Mouse (Mus musculus): ENCODE measurements at regions not wholly inside any gene's neighbourhood (a gene's known extent, or its start where the extent isn't known, plus 50 kb on each side); places are given as distances from the start of the nearest gene placed in this dataset.

GRCm38 (mm10) chr13:53543291-53543690, 70.4 kb upstream of the Msx2 start:
- H3K4me2 ChIP-seq (ENCODE audit: low read depth, low read length), result no peak overlapping the region
- no peaks in the 10 kb centered on the region for H3K27me3 ChIP-seq (replicated peaks; ENCODE audit: control insufficient read depth, insufficient read depth, low read length)
- no peak for ATAC-seq
- H3K36me3 ChIP-seq (ENCODE audit: control insufficient read depth, insufficient read depth, low read length), result no peaks in the 10 kb centered on the region
- H3K4me3 ChIP-seq (ENCODE audit: low read length), result no peak overlapping the region
- H3K9ac ChIP-seq (ENCODE audit: low read depth, low read length), result no peak overlapping the region
- no peak overlapping the region for H3K27ac ChIP-seq (ENCODE audit: low read length)
- WGBS, result 59% methylated on average over 5 of the region's 5 CpGs
- no peaks in the 10 kb centered on the region for H3K9me3 ChIP-seq (ENCODE audit: control insufficient read depth, low read length)
- H3K4me1 ChIP-seq (ENCODE audit: control insufficient read depth, insufficient read depth, low read length), result no peaks in the 10 kb centered on the region

- H3K4me2 ChIP-seq (ENCODE audit: low read depth, low read length), result no peak overlapping the region
- ATAC-seq, result no peak
- WGBS, result 96% methylated on average over 5 of the region's 5 CpGs
Observed at GRCm38 (mm10) chr13:53539797-53540196, 66.9 kb upstream of the Msx2 start.

GRCm38 (mm10) chr13:53537937-53538336, 65.1 kb upstream of the Msx2 start:
- Histone ChIP-seq H3K27ac (ENCODE audit: low read length) (no peak overlapping the region), H3K4me1 (ENCODE audit: control insufficient read depth, insufficient read depth, low read length) (no peaks in the 10 kb centered on the region), H3K27me3 (replicated peaks; ENCODE audit: control insufficient read depth, insufficient read depth, low read length) (0 out of 2 replicates have a peak, but pooled peaks cover 2% of the 10 kb centered on the region), H3K9ac (ENCODE audit: low read depth, low read length) (no peak overlapping the region), H3K36me3 (ENCODE audit: control insufficient read depth, insufficient read depth, low read length) (no peaks in the 10 kb centered on the region), H3K9me3 (ENCODE audit: control insufficient read depth, low read length) (no peaks in the 10 kb centered on the region), H3K4me3 (ENCODE audit: low read length) (no peak overlapping the region), H3K4me2 (ENCODE audit: low read depth, low read length) (no peak overlapping the region)
- 88% methylated on average over 6 of the region's 6 CpGs for WGBS
- no peak for ATAC-seq

More at GRCm38 (mm10) chr13:53539797-53540196, 66.9 kb upstream of the Msx2 start:
- no peak overlapping the region for H3K9ac ChIP-seq (ENCODE audit: low read depth, low read length)
- no peak overlapping the region for H3K27ac ChIP-seq (ENCODE audit: low read length)
- no peaks in the 10 kb centered on the region for H3K4me1 ChIP-seq (ENCODE audit: control insufficient read depth, insufficient read depth, low read length)
- no peaks in the 10 kb centered on the region for H3K27me3 ChIP-seq (replicated peaks; ENCODE audit: control insufficient read depth, insufficient read depth, low read length)
- H3K4me3 ChIP-seq (ENCODE audit: low read length), result no peak overlapping the region
- H3K36me3 ChIP-seq (ENCODE audit: control insufficient read depth, insufficient read depth, low read length), result no peaks in the 10 kb centered on the region
- no peaks in the 10 kb centered on the region for H3K9me3 ChIP-seq (ENCODE audit: control insufficient read depth, low read length)

GRCm38 (mm10) chr13:53535781-53536425, 63.0 kb upstream of the Msx2 start:
- Histone ChIP-seq H3K4me3 (ENCODE audit: low read length) (no peak overlapping the region), H3K4me2 (ENCODE audit: low read depth, low read length) (no peak overlapping the region), H3K36me3 (ENCODE audit: control insufficient read depth, insufficient read depth, low read length) (no peaks in the 10 kb centered on the region), H3K27me3 (replicated peaks; ENCODE audit: control insufficient read depth, insufficient read depth, low read length) (0 out of 2 replicates have a peak, but pooled peaks cover 2% of the 10 kb centered on the region), H3K9ac (ENCODE audit: low read depth, low read length) (no peak overlapping the region), H3K9me3 (ENCODE audit: control insufficient read depth, low read length) (no peaks in the 10 kb centered on the region), H3K4me1 (ENCODE audit: control insufficient read depth, insufficient read depth, low read length) (no peaks in the 10 kb centered on the region), H3K27ac (ENCODE audit: low read length) (no peak overlapping the region)
- 83% methylated on average over 10 of the region's 10 CpGs for WGBS
- no peak for ATAC-seq

GRCm38 (mm10) chr13:53533738-53534137, 60.9 kb upstream of the Msx2 start:
- Histone ChIP-seq H3K4me3 (ENCODE audit: low read length) (no peak overlapping the region), H3K27me3 (replicated peaks; ENCODE audit: control insufficient read depth, insufficient read depth, low read length) (0 out of 2 replicates have a peak, but pooled peaks cover 2% of the 10 kb centered on the region), H3K4me2 (ENCODE audit: low read depth, low read length) (no peak overlapping the region), H3K36me3 (ENCODE audit: control insufficient read depth, insufficient read depth, low read length) (no peaks in the 10 kb centered on the region), H3K9me3 (ENCODE audit: control insufficient read depth, low read length) (no peaks in the 10 kb centered on the region), H3K4me1 (ENCODE audit: control insufficient read depth, insufficient read depth, low read length) (no peaks in the 10 kb centered on the region), H3K9ac (ENCODE audit: low read depth, low read length) (no peak overlapping the region), H3K27ac (ENCODE audit: low read length) (no peak overlapping the region)
- WGBS, result 47% methylated on average over 8 of the region's 8 CpGs
- ATAC-seq, result no peak

GRCm38 (mm10) chr13:53526880-53527279, 54.0 kb upstream of the Msx2 start:
- Histone ChIP-seq H3K9ac (ENCODE audit: low read depth, low read length) (no peak overlapping the region), H3K4me1 (ENCODE audit: control insufficient read depth, insufficient read depth, low read length) (no peaks in the 10 kb centered on the region), H3K36me3 (ENCODE audit: control insufficient read depth, insufficient read depth, low read length) (no peaks in the 10 kb centered on the region), H3K4me3 (ENCODE audit: low read length) (no peak overlapping the region), H3K27me3 (replicated peaks; ENCODE audit: control insufficient read depth, insufficient read depth, low read length) (no peaks in the 10 kb centered on the region), H3K9me3 (ENCODE audit: control insufficient read depth, low read length) (no peaks in the 10 kb centered on the region), H3K27ac (ENCODE audit: low read length) (no peak overlapping the region), H3K4me2 (ENCODE audit: low read depth, low read length) (no peak overlapping the region)
- ATAC-seq, result no peak
- 82% methylated on average over 9 of the region's 9 CpGs for WGBS

- 23% methylated on average over 5 of the region's 5 CpGs for WGBS
- ATAC-seq, result no peak
Observed at GRCm38 (mm10) chr13:53522807-53523206, 49.9 kb upstream of the Msx2 start.

More at GRCm38 (mm10) chr13:53522807-53523206, 49.9 kb upstream of the Msx2 start:
- H3K4me1 ChIP-seq (ENCODE audit: control insufficient read depth, insufficient read depth, low read length), result no peaks in the 10 kb centered on the region
- no peak overlapping the region for H3K4me2 ChIP-seq (ENCODE audit: low read depth, low read length)
- H3K4me3 ChIP-seq (ENCODE audit: low read length), result no peak overlapping the region
- H3K27ac ChIP-seq (ENCODE audit: low read length), result no peak overlapping the region
- no peaks in the 10 kb centered on the region for H3K27me3 ChIP-seq (replicated peaks; ENCODE audit: control insufficient read depth, insufficient read depth, low read length)
- no peak overlapping the region for H3K9ac ChIP-seq (ENCODE audit: low read depth, low read length)
- H3K9me3 ChIP-seq (ENCODE audit: control insufficient read depth, low read length), result no peaks in the 10 kb centered on the region
- no peaks in the 10 kb centered on the region for H3K36me3 ChIP-seq (ENCODE audit: control insufficient read depth, insufficient read depth, low read length)
